Mouse (Mus musculus) lung, postnatal 36 days (tissue): Measurements from ENCODE around the gene Cit.

Experiments used
- DNase-seq: peaks from one replicate; pipeline ENCODE4 v3.0.0; 2022; ENCODE audit warnings: mixed read lengths

Cit gene

DNA sequence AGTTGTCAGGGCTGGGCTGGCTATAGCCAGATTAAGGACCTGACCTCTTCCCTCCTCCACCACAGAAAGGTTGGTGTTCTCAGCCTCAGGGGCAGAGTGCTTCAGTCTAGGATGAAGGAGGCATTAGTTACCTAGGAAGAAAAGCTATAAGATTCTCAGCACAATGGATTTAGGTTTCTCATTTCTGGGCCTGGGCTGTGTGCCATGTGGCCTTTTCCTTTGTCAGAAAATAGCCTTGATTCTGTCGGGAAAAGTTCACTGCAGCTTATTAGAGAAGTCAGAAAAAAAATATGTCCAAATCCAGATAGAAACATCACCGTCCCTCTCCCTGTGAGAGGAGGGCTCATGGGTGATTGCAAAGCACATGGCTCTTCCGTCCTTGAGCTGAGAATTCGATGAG lies 204.7 kb downstream of the Cit start:
- DNase-seq, result no peak

GRCm38 (mm10) chr5:116052171-116052570 lies 207.1 kb downstream of the Cit start:
- no peak for DNase-seq

DNA sequence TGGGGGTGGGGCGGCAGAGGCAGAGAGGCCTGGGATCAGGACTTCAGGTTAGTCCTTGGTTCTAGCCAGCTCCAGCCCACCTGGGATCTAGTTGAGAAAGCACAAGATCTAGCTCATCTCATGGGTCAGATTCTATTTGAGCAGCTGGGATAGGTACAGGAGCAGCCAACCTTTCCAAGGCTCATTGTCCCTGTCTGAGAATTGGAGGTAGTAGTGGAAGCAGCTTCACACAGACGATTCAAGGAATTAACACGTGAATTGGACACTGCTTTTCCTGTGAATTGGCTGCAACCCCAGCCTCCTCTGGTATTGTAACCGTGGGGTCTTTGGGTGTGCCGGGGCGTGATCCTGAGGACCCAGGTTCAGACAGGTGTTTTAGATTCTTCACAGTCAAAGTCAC lies 207.7 kb downstream of the Cit start:
- DNase-seq, result no peak
